Mouse (Mus musculus) midbrain, embryonic 11.5 days (tissue): ENCODE data around the gene Srsf4. TPM values are rescaled to one million over a fixed set of nuclear protein-coding genes. Genes with fewer than 3 reads are reported as not detected.

ENCODE experiments used
- ATAC-seq: fragments of 200-750 bp; cut with Nextera tagmentation; 2 replicates; pipeline ENCODE4 v1.8.0; 2017; ENCODE audit warnings: moderate TSS enrichment, moderate library complexity; ENCODE audit not compliant: low FRiP score
- DNase-seq: peaks from one replicate; pipeline ENCODE4 v3.0.0; 2015; ENCODE audit warnings: low spot score; ENCODE audit errors: missing footprints
- H3K27ac ChIP-seq: fragments of 300-500 bp; sonication (generic); 2 replicates; pipeline ENCODE4 v1.5.1; 2014; ENCODE audit warnings: low read depth, low read length
- H3K27me3 ChIP-seq: fragments of 300-500 bp; sonication (generic); 2 replicates; pipeline ENCODE4 v1.6.1; 2014; ENCODE audit warnings: mild to moderate bottlenecking, low read length, moderate library complexity, mixed read lengths; ENCODE audit not compliant: control insufficient read depth, insufficient read depth
- H3K36me3 ChIP-seq: fragments of 300-500 bp; sonication (generic); 2 replicates; pipeline ENCODE4 v1.6.1; 2014; ENCODE audit warnings: mild to moderate bottlenecking, low read length, moderate library complexity, mixed read lengths; ENCODE audit not compliant: control insufficient read depth, insufficient read depth
- H3K4me1 ChIP-seq: fragments of 300-500 bp; sonication (generic); 2 replicates; pipeline ENCODE4 v1.6.1; 2014; ENCODE audit warnings: low read length; ENCODE audit not compliant: control insufficient read depth, insufficient read depth
- H3K4me2 ChIP-seq: fragments of 300-500 bp; sonication (generic); 2 replicates; pipeline ENCODE4 v1.6.1; 2014; ENCODE audit warnings: mild to moderate bottlenecking, moderate library complexity
- H3K4me3 ChIP-seq: fragments of 300-500 bp; sonication (generic); 2 replicates; pipeline ENCODE4 v1.5.1; 2014; ENCODE audit warnings: low read depth, low read length
- H3K9ac ChIP-seq: fragments of 300-500 bp; sonication (generic); 2 replicates; pipeline ENCODE4 v1.6.1; 2014; ENCODE audit warnings: low read length
- H3K9me3 ChIP-seq: fragments of 300-500 bp; sonication (generic); 2 replicates; pipeline ENCODE4 v1.6.1; 2016; ENCODE audit warnings: low read length; ENCODE audit not compliant: control insufficient read depth
- WGBS: fragments of 180-500 bp; shearing (Covaris S2); extraction: QIAGEN DNeasy Blood & Tissue Kit; methylation state at CpG from one replicate; pipeline ENCODE4 v1.1.7; 2014; 5-methylcytosine and 5-hydroxymethylcytosine counted together
- polyA plus RNA-seq: library from polyadenylated mRNA; unstranded; fragments of >200 nt; fragmentation: Nextera tagmentation; extraction: Ambion mirVana; gene quantifications from 2 replicates; pipeline ENCODE4 v1.2.1, GENCODE M21; 2014

The Srsf4 gene
- polyA plus RNA-seq = 144 and 157 TPM in 2 replicates

GRCm38 (mm10) chr4:131873293-131874168 is at the start of gene Srsf4:
Gene Srsf4, plus strand, starts transcription at chr4:131873617.
- Histone ChIP-seq H3K9ac (peak within 1 kb of the TSS; percentile 100), H3K4me2 (peak within 1 kb of the TSS; percentile 76)
- under 1% methylated on average over 95 of the region's 116 CpGs for WGBS

GRCm38 (mm10) chr4:131824939-131825338 is 48.5 kb upstream of the Srsf4 start:
- 25% methylated on average over 3 of the region's 3 CpGs for WGBS

More at GRCm38 (mm10) chr4:131873293-131874168, at the start of gene Srsf4:
- no peaks in the 10 kb centered on the region for H3K9me3 ChIP-seq
- no peaks in the 10 kb centered on the region for H3K27me3 ChIP-seq
- peak within 1 kb of the TSS; percentile 100 for H3K27ac ChIP-seq
- H3K36me3 ChIP-seq = no peaks in the 10 kb centered on the region
- peak within 1 kb of the TSS; percentile 99 for H3K4me3 ChIP-seq
- H3K4me1 ChIP-seq = peaks cover 23% of the 10 kb centered on the region
- peak; percentile 96 for ATAC-seq
- peak; percentile 99 for DNase-seq

GRCm38 (mm10) chr4:131825830-131826229 is 47.6 kb upstream of the Srsf4 start:
- 46% methylated on average over 8 of the region's 8 CpGs for WGBS
- H3K36me3 ChIP-seq = no peaks in the 10 kb centered on the region
- H3K27ac ChIP-seq = no peak overlapping the region
- H3K27me3 ChIP-seq = no peaks in the 10 kb centered on the region; the same call in 1 of the 2 replicates
- DNase-seq = no peak
- no peak overlapping the region for H3K4me2 ChIP-seq
- peaks cover 28% of the 10 kb centered on the region for H3K4me1 ChIP-seq
- H3K9ac ChIP-seq = no peak overlapping the region
- H3K9me3 ChIP-seq = no peaks in the 10 kb centered on the region
- ATAC-seq = no peak
- no peak overlapping the region for H3K4me3 ChIP-seq

More at GRCm38 (mm10) chr4:131824939-131825338, 48.5 kb upstream of the Srsf4 start:
- no peaks in the 10 kb centered on the region for H3K36me3 ChIP-seq
- no peak overlapping the region for H3K4me2 ChIP-seq
- no peaks in the 10 kb centered on the region for H3K9me3 ChIP-seq
- no peak overlapping the region for H3K9ac ChIP-seq
- H3K27ac ChIP-seq = no peak overlapping the region
- H3K4me1 ChIP-seq = peaks cover 33% of the 10 kb centered on the region
- H3K27me3 ChIP-seq = no peaks in the 10 kb centered on the region
- DNase-seq (no peak), ATAC-seq (no peak)
- no peak overlapping the region for H3K4me3 ChIP-seq

- 5% methylated on average over 6 of the region's 6 CpGs for WGBS
- H3K4me2 ChIP-seq = no peak overlapping the region
Measured at GRCm38 (mm10) chr4:131826905-131827304, 46.5 kb upstream of the Srsf4 start.

GRCm38 (mm10) chr4:131829123-131829522 is 44.3 kb upstream of the Srsf4 start:
- no peak overlapping the region for H3K4me2 ChIP-seq
- no peaks in the 10 kb centered on the region for H3K9me3 ChIP-seq
- ATAC-seq = no peak
- H3K4me3 ChIP-seq = no peak overlapping the region
- H3K27me3 ChIP-seq = no peaks in the 10 kb centered on the region; the same call in 1 of the 2 replicates
- H3K9ac ChIP-seq = no peak overlapping the region
- peak; percentile 31 for DNase-seq
- no peaks in the 10 kb centered on the region for H3K36me3 ChIP-seq
- H3K4me1 ChIP-seq = peaks cover 20% of the 10 kb centered on the region
- no peak overlapping the region for H3K27ac ChIP-seq
- 84% methylated on average over 8 of the region's 8 CpGs for WGBS

More at GRCm38 (mm10) chr4:131826905-131827304, 46.5 kb upstream of the Srsf4 start:
- Histone ChIP-seq H3K9ac (no peak overlapping the region), H3K36me3 (no peaks in the 10 kb centered on the region), H3K4me3 (no peak overlapping the region), H3K9me3 (no peaks in the 10 kb centered on the region), H3K27ac (no peak overlapping the region), H3K27me3 (no peaks in the 10 kb centered on the region; the same call in 1 of the 2 replicates), H3K4me1 (peaks cover 20% of the 10 kb centered on the region)
- ATAC-seq (peak; percentile 81), DNase-seq (peak; percentile 95)

- Histone ChIP-seq H3K4me3 (no peak overlapping the region), H3K9me3 (no peaks in the 10 kb centered on the region), H3K36me3 (no peaks in the 10 kb centered on the region), H3K4me2 (no peak overlapping the region), H3K27ac (no peak overlapping the region), H3K9ac (no peak overlapping the region), H3K27me3 (peaks cover 16% of the 10 kb centered on the region; the same call in 1 of the 2 replicates), H3K4me1 (peaks cover 17% of the 10 kb centered on the region)
- WGBS = 75% methylated on average over 5 of the region's 5 CpGs
- ATAC-seq = no peak
- no peak for DNase-seq
Measured at GRCm38 (mm10) chr4:131831546-131832045, 41.8 kb upstream of the Srsf4 start.

- ATAC-seq = no peak
- Histone ChIP-seq H3K27me3 (peaks cover 26% of the 10 kb centered on the region), H3K4me3 (no peak overlapping the region), H3K4me2 (no peak overlapping the region), H3K36me3 (no peaks in the 10 kb centered on the region), H3K9me3 (no peaks in the 10 kb centered on the region), H3K27ac (no peak overlapping the region), H3K4me1 (peaks cover 7% of the 10 kb centered on the region), H3K9ac (no peak overlapping the region)
- DNase-seq = no peak
- 82% methylated on average over 3 of the region's 3 CpGs for WGBS
Measured at GRCm38 (mm10) chr4:131832759-131833407, 40.5 kb upstream of the Srsf4 start.

GRCm38 (mm10) chr4:131833971-131834609 is 39.3 kb upstream of the Srsf4 start:
- Histone ChIP-seq H3K27ac (no peak overlapping the region), H3K36me3 (no peaks in the 10 kb centered on the region), H3K9ac (no peak overlapping the region), H3K4me3 (no peak overlapping the region), H3K4me1 (peaks cover 6% of the 10 kb centered on the region), H3K4me2 (no peak overlapping the region), H3K27me3 (peaks cover 28% of the 10 kb centered on the region), H3K9me3 (no peaks in the 10 kb centered on the region)
- 28% methylated on average over 9 of the region's 9 CpGs for WGBS
- ATAC-seq (no peak), DNase-seq (no peak)
